Mouse (Mus musculus): ENCODE data around the gene Ripor2.

- no peak for TF ChIP-seq CTCF (IDR thresholded peaks at IDR 0.05; ENCODE audit: borderline replicate concordance, control insufficient read depth, extremely low read depth, insufficient read depth, low read length, poor library complexity)
- no peak for TF ChIP-seq POLR2A (IDR thresholded peaks at IDR 0.05; ENCODE audit: control insufficient read depth, extremely low read depth, insufficient read depth, low read length, poor library complexity)
Observed at GRCm38 (mm10) chr13:24581833-24582232, at the start of gene Ripor2.
